ENCODE assay signal across 8 mouse cellular contexts in genomic region chr13:100832188-100832587, GRCm38 (mm10). TPM values are rescaled to one million over a fixed set of nuclear protein-coding genes. Genes with fewer than 3 reads are reported as not detected.
DNase-seq lines count a peak whose midpoint lies in the region; ATAC-seq and TF ChIP-seq lines count a peak whose summit lies in the region.

No protein-coding gene starts in this region.

- DNase-seq in gastrocnemius, adult 2 months = no peak
- DNase-seq in gastrocnemius, adult 8-10 months (ENCODE audit: low spot score in 2 of 2) = no peak
- peak; percentile 17 for DNase-seq in CH12.LX (ENCODE audit: extremely low read depth)
- DNase-seq in left cerebral cortex, adult 9 months (ENCODE audit: low spot score in 2 of 2) = no peak
- no peak for DNase-seq in frontal cortex, postnatal 25 days (ENCODE audit: low spot score in 2 of 2)
- no peak for DNase-seq in right cerebral cortex, postnatal 14 days

- no peak for TF ChIP-seq EP300 in CH12.LX (IDR thresholded peaks at IDR 0.05; ENCODE audit: low read length)

- peak overlapping the region; percentile 95 for H3K4me3 ChIP-seq in gastrocnemius, adult 2 months
- H3K4me3 ChIP-seq in CH12.LX (replicated peaks in 1 of 3; ENCODE audit: low read depth in 2 of 3, low read length in 2 of 3, poor library complexity in 1 of 3) = peak overlapping the region; percentile 74 to 96 (median 86)
- H3K4me3 ChIP-seq in forebrain, embryonic 13.5 days = peak overlapping the region; percentile 97
- H3K4me3 ChIP-seq in liver, embryonic 15.5 days (replicated peaks) = peak overlapping the region; percentile 90

- peaks cover 40% of the 10 kb centered on the region for H3K79me2 ChIP-seq in CH12.LX (replicated peaks; ENCODE audit: control insufficient read depth, extremely low read depth, insufficient read depth, poor library complexity, severe bottlenecking)

- H3K36me3 ChIP-seq in CH12.LX (replicated peaks in 1 of 2; ENCODE audit: control insufficient read depth in 1 of 2, insufficient read depth in 1 of 2, low read length in 1 of 2) = peaks cover 3 to 18% of the 10 kb centered on the region in 2 experiments
- H3K36me3 ChIP-seq in forebrain, embryonic 13.5 days (ENCODE audit: poor library complexity, severe bottlenecking) = peaks cover 6% of the 10 kb centered on the region
- H3K36me3 ChIP-seq in liver, embryonic 15.5 days (replicated peaks) = peaks cover 16% of the 10 kb centered on the region

- peak overlapping the region; percentile 69 for H3K4me2 ChIP-seq in CH12.LX (ENCODE audit: insufficient read depth, low read depth, poor library complexity, severe bottlenecking)
- peak overlapping the region; percentile 83 for H3K4me2 ChIP-seq in forebrain, embryonic 13.5 days
- H3K4me2 ChIP-seq in liver, embryonic 15.5 days = peak overlapping the region; percentile 66

- in situ Hi-C loops in CH12.LX (cut with MboI; ENCODE audit: low pct_ligation_motif_present, low pct_unique_long_range_greater_than_20kb, low sequenced_read_pairs) = no loop called here

- H3K4me1 ChIP-seq in CH12.LX (ENCODE audit: control insufficient read depth in 1 of 2, insufficient read depth in 2 of 2) = peaks cover 6 to 21% of the 10 kb centered on the region in 2 experiments
- H3K4me1 ChIP-seq in forebrain, embryonic 13.5 days = peaks cover 21% of the 10 kb centered on the region
- H3K4me1 ChIP-seq in liver, embryonic 15.5 days (replicated peaks) = peaks cover 25% of the 10 kb centered on the region

- H3K27ac ChIP-seq in gastrocnemius, adult 2 months = peak overlapping the region; percentile 98
- no peak overlapping the region for H3K27ac ChIP-seq in CH12.LX (ENCODE audit: insufficient read depth, low read depth)
- H3K27ac ChIP-seq in forebrain, embryonic 13.5 days = no peak overlapping the region
- peak overlapping the region; percentile 93 for H3K27ac ChIP-seq in liver, embryonic 15.5 days (replicated peaks)

- no peak for TF ChIP-seq POLR2A in CH12.LX (IDR thresholded peaks at IDR 0.05; ENCODE audit: low read depth, low read length)

- no peaks in the 10 kb centered on the region for H3K9me3 ChIP-seq in CH12.LX (replicated peaks; ENCODE audit: low read length)
- H3K9me3 ChIP-seq in forebrain, embryonic 13.5 days (replicated peaks) = no peaks in the 10 kb centered on the region
- no peaks in the 10 kb centered on the region for H3K9me3 ChIP-seq in liver, embryonic 15.5 days (replicated peaks)

- WGBS in forebrain, embryonic 13.5 days = 12% methylated on average over 8 of the region's 8 CpGs
- 0% methylated on average over 8 of the region's 8 CpGs for WGBS in liver, embryonic 15.5 days (ENCODE audit: insufficient replicate concordance)

- TF ChIP-seq CTCF in gastrocnemius, adult 2 months (IDR thresholded peaks at IDR 0.05) = no peak
- no peak for TF ChIP-seq CTCF in CH12.LX (conservative IDR thresholded peaks at IDR 0.05 in 1 of 2, IDR thresholded peaks at IDR 0.05 in 1 of 2; ENCODE audit: low read depth in 2 of 2, low read length in 2 of 2)

- dilution Hi-C loops in CH12.LX (cut with MboI; ENCODE audit: extremely low pct_ligation_motif_present, extremely low pct_unique_long_range_greater_than_20kb, low sequenced_read_pairs) = no loop called here

- ATAC-seq in forebrain, embryonic 13.5 days = no peak
- no peak for ATAC-seq in liver, embryonic 15.5 days (ENCODE audit: insufficient read depth)

- H3K27me3 ChIP-seq in CH12.LX (replicated peaks) = no peaks in the 10 kb centered on the region
- no peaks in the 10 kb centered on the region for H3K27me3 ChIP-seq in forebrain, embryonic 13.5 days
- H3K27me3 ChIP-seq in liver, embryonic 15.5 days = no peaks in the 10 kb centered on the region

- peak overlapping the region; percentile 86 for H3K9ac ChIP-seq in CH12.LX (ENCODE audit: insufficient read depth, low read depth)
- peak overlapping the region; percentile 93 for H3K9ac ChIP-seq in forebrain, embryonic 13.5 days
- peak overlapping the region; percentile 98 for H3K9ac ChIP-seq in liver, embryonic 15.5 days

- no peak for TF ChIP-seq RAD21 in CH12.LX (IDR thresholded peaks at IDR 0.05; ENCODE audit: low read depth, low read length)

- intact Hi-C loops in gastrocnemius, adult 2 months (cut with DNase I) = loop anchor here (2.0 to 10.0 kb wide), 4 partner anchors 45 to 340 kb away; partner anchors contain the start of genes Ccnb1, Gtf2h2 and Mrps36

TF ChIP-seq in CH12.LX, 34 proteins besides CTCF, POLR2A, EP300 and RAD21:
- TF ChIP-seq ZC3H11A (IDR thresholded peaks at IDR 0.05; ENCODE audit: low read depth, low read length) = no peak
- peak; percentile 47; the same call in 1 of the 2 replicates for TF ChIP-seq MYC (IDR thresholded peaks at IDR 0.05; ENCODE audit: low read depth, low read length)
- no peak for TF ChIP-seq SMC3 (IDR thresholded peaks at IDR 0.05; ENCODE audit: low read depth, low read length)
- TF ChIP-seq MXI1 (IDR thresholded peaks at IDR 0.05; ENCODE audit: low read depth, low read length) = peak; percentile 32; the same call in 1 of the 2 replicates
- peak; percentile 2; the same call in 1 of the 2 replicates for TF ChIP-seq USF1 (IDR thresholded peaks at IDR 0.05; ENCODE audit: low read depth, low read length)
- peak; percentile 67 for TF ChIP-seq BHLHE40 (IDR thresholded peaks at IDR 0.05; ENCODE audit: low read depth, low read length)

RNA-seq across cellular contexts. Expression of gene Slc30a5, which starts 1.0 kb away (rescaled TPM):
- 10 to 100 TPM in 1 of 2 experiments, 1 to 10 TPM in 1; 9.1 to 13.6 TPM for total RNA-seq in gastrocnemius, adult 2 months (2021)
- 10 to 100 TPM in 1 of 4 experiments, 1 to 10 TPM in 3; 7.4 to 10.3 (median 8.9) TPM for total RNA-seq in gastrocnemius, adult 8-10 months (2022)
- total RNA-seq in CH12.LX (2012; rRNA removed) (54.4 and 65.0 TPM in 2 replicates), CH12.LX (2014; rRNA removed) (99.9 and 111 TPM in 2 replicates)
- 57.9 and 65.9 TPM in 2 replicates for polyA plus RNA-seq in CH12.LX (2012; ENCODE audit: insufficient read length, low read depth)
- polyA plus RNA-seq in forebrain, embryonic 13.5 days (2015; fragmentation: Nextera tagmentation; extraction: Ambion mirVana) = 32.3 and 34.0 TPM in 2 replicates
- polyA plus RNA-seq in liver, embryonic 15.5 days (2015; fragmentation: Nextera tagmentation; extraction: Ambion mirVana) = 25.1 and 25.5 TPM in 2 replicates

RNA-seq across cellular contexts. Expression of gene Ccnb1, which starts 45.8 kb away (rescaled TPM):
- total RNA-seq in gastrocnemius, adult 2 months (2021) = not detected
- under 1 TPM in 1 of 4 experiments, not detected in 3; 0.25 TPM for total RNA-seq in gastrocnemius, adult 8-10 months (2022)
- total RNA-seq in CH12.LX (2012; rRNA removed) (172 and 199 TPM in 2 replicates), CH12.LX (2014; rRNA removed) (416 and 456 TPM in 2 replicates)
- 243 and 337 TPM in 2 replicates for polyA plus RNA-seq in CH12.LX (2012; ENCODE audit: insufficient read length, low read depth)
- polyA plus RNA-seq in forebrain, embryonic 13.5 days (2015; fragmentation: Nextera tagmentation; extraction: Ambion mirVana) = 273 and 294 TPM in 2 replicates
- polyA plus RNA-seq in liver, embryonic 15.5 days (2015; fragmentation: Nextera tagmentation; extraction: Ambion mirVana) = 221 and 222 TPM in 2 replicates

RNA-seq across cellular contexts. Expression of gene Cenph, which starts 56.5 kb away (rescaled TPM):
- not detected for total RNA-seq in gastrocnemius, adult 2 months (2021)
- total RNA-seq in gastrocnemius, adult 8-10 months (2022) = not detected
- 23.7 and 30.2 TPM in 2 replicates for total RNA-seq in CH12.LX (2012; rRNA removed)
- total RNA-seq in CH12.LX (2014; rRNA removed) = 49.3 and 54.2 TPM in 2 replicates
- polyA plus RNA-seq in CH12.LX (2012; ENCODE audit: insufficient read length, low read depth) = 49.1 and 50.8 TPM in 2 replicates
- polyA plus RNA-seq in forebrain, embryonic 13.5 days (2015; fragmentation: Nextera tagmentation; extraction: Ambion mirVana) = 33.8 and 34.6 TPM in 2 replicates
- 26.5 and 31.0 TPM in 2 replicates for polyA plus RNA-seq in liver, embryonic 15.5 days (2015; fragmentation: Nextera tagmentation; extraction: Ambion mirVana)

Comparison
In these comparisons a context has a peak if more than half of its experiments do, and no peak if none do; other contexts are left out.
1. H3K27ac ChIP-seq: peak in gastrocnemius, adult 2 months (single experiment) and liver, embryonic 15.5 days (single experiment); none in CH12.LX (single experiment) and forebrain, embryonic 13.5 days (single experiment).
2. RNA of gene Ccnb1, which starts 45.8 kb away (total RNA-seq): 172 to 456 TPM in CH12.LX; 0.25 TPM in gastrocnemius, adult 8-10 months and not detected in gastrocnemius, adult 2 months; every median in the first group is over 100 times any median in the second.
3. RNA of gene Cenph, which starts 56.5 kb away (total RNA-seq): 23.7 to 54.2 TPM in CH12.LX; not detected in gastrocnemius, adult 2 months and not detected in gastrocnemius, adult 8-10 months; every median in the first group is over 10 times any median in the second.
4. Peak in every context shown above with its lines, with median percentiles within 50 percentile points of each other: H3K4me3 ChIP-seq, H3K4me2 ChIP-seq and H3K9ac ChIP-seq.